Mouse (Mus musculus): ENCODE results near the gene Zfp831. TPM values are rescaled to one million over a fixed set of nuclear protein-coding genes. Genes with fewer than 3 reads are reported as not detected.

The Zfp831 gene
- total RNA-seq, 2 experiments from 2014 or later = 0.02 TPM; not detected in 1

GRCm38 (mm10) chr2:174710185-174710584 is 66.9 kb downstream of the Zfp831 start:
- no peak for DNase-seq
- intact Hi-C loops (cut with DNase I; ENCODE audit: low total_unique reads) = no loop called here

- DNase-seq = no peak
- intact Hi-C loops (cut with DNase I; ENCODE audit: low total_unique reads) = no loop called here
Measured at GRCm38 (mm10) chr2:174712043-174712442, 68.7 kb downstream of the Zfp831 start.

GRCm38 (mm10) chr2:174715938-174716337 is 72.6 kb downstream of the Zfp831 start:
- intact Hi-C loops (cut with DNase I; ENCODE audit: low total_unique reads) = no loop called here

GRCm38 (mm10) chr2:174717857-174718256 is 74.5 kb downstream of the Zfp831 start:
- DNase-seq = no peak
- intact Hi-C loops (cut with DNase I; ENCODE audit: low total_unique reads) = no loop called here

More at GRCm38 (mm10) chr2:174715938-174716337, 72.6 kb downstream of the Zfp831 start:
- DNase-seq = no peak

DNA sequence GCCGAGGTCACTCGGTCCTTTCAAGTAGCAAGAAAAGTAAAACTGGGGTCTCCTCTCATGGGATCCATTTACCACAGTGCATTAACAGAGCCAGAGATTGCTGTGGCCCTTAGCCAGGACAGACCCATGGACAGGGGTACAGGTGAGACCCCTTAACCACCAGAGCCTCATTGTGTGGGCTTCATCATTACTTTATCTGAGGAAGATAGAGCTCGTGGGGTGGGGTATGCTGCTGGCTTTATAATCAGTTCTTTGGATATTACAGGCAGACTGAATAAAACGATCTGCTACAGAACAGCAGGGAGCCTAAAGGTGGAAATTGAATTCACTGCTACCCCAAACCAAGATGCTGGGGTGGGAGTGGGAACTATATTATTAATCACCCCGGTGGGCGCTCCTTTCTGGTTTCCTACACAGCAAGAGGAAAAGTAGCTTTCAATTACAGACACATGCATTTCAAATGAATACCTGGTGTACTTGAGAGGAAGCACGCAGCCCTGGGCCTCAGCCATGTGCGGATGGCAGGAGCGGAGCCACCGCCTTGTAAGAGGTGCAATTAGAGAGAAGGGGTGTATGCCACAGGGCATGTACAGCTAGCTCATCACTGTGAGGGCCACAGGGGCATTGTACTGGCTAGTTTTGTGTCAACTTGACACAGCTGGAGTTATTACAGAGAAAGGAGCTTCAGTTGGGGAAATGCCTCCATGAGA is 83.9 kb downstream of the Zfp831 start:
- no peak for DNase-seq
- intact Hi-C loops (cut with DNase I; ENCODE audit: low total_unique reads) = no loop called here

DNA sequence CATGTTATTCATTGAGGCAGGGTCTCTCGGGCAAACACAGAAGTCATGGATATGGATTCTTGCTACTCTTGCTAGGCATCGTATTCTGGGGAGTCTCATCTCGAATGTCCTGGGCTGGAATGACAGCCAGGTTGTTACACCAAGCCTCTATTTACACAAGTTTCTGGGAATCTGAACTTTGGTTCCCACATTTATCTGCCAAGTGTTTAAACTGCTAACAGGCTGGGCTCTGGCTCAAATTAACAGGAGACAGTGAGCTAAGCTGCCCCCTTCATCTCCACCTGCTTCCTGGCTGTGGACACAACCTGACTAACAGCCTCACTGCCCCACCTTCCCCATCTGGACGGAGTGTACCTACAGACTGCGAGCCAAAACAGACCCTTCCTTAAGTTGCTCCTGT is 88.6 kb downstream of the Zfp831 start:
- intact Hi-C loops (cut with DNase I; ENCODE audit: low total_unique reads) = no loop called here
- DNase-seq = no peak

DNA sequence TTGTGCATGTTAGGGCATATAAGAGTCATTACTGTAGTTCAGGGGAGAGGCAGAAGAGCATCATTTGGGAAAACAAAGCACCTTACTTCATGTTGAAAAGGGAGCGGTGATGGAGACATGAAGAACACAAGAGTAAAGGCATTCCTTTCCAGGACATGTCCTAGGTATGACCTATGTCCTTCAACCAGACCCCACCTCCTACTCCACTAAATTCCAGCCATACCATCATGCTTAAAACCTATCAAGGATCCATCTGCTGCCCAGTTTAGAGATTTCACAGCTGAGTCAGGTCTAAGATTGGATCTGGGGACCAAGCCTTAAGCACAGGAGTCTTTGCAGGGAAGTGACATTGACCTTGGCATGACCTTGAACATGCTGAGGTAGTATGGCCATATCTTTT is 91.9 kb downstream of the Zfp831 start:
- no peak for DNase-seq

DNA sequence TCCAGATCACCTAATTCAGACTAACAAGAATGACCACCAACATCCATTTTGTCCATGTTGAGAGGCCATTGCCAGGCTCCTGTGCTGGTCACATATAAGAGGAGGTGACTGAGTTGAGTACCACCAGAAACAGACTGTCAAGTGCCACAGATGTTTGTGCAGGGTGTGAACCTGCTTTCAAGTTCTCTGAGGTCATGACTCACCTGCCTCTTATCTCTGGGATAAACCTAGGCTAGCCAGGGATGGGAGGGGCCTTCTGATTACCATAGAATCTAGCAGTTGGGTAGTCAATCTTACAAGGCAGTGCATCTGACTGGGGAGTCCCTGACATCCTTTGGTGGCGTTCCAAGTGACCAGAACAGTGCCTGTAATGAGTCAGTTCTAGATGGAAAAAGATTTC is 103.8 kb downstream of the Zfp831 start:
- no peak for DNase-seq
- intact Hi-C loops (cut with DNase I; ENCODE audit: low total_unique reads) = no loop called here

More for the DNA sequence above, 91.9 kb downstream of the Zfp831 start:
- intact Hi-C loops (cut with DNase I; ENCODE audit: low total_unique reads) = no loop called here

GRCm38 (mm10) chr2:174748381-174748780 is 105.0 kb downstream of the Zfp831 start:
- no peak for DNase-seq
- intact Hi-C loops (cut with DNase I; ENCODE audit: low total_unique reads) = no loop called here

DNA sequence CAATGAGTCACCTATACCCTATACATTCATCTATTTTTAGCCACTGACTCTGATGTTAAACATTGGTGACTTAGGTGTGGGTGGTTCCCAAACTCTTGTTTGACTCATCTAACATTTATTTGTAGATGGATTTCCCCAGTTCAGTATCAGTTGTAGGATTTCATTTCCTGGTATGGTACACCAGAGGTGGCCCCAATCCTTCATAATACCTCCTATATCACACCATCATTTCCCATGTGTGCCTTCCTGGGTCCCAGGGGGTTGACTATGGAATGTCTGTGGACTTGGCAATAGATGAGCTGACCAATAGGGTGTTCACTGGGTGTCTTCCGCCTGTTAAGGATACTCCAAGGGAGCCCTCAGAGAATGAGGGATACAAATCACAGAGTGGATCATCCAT is 109.9 kb downstream of the Zfp831 start:
- DNase-seq = no peak
- intact Hi-C loops (cut with DNase I; ENCODE audit: low total_unique reads) = no loop called here

- intact Hi-C loops (cut with DNase I; ENCODE audit: low total_unique reads) = no loop called here
- DNase-seq = no peak
Measured at GRCm38 (mm10) chr2:174754231-174754630, 110.9 kb downstream of the Zfp831 start.

DNA sequence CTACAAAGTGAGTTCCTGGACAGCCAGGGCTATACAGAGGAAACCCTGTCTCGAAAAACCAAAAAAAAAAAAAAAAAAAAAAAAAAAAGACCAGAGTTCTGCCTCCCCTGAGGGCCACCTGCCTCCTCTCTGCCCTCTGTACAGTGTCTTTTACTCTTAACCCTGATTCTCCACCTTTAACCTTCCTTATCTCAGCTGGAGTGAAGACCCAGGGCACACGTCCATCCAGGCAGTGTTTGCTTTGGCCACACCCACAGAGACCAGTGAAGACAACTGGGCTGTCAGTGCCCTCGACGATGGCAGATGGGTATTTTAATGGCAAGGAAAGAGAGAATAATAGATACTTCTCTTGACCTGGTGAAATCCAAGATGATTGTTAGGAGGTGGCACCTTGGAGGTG is 115.9 kb downstream of the Zfp831 start:
- intact Hi-C loops (cut with DNase I; ENCODE audit: low total_unique reads) = no loop called here

More for the DNA sequence above, 115.9 kb downstream of the Zfp831 start:
- no peak for DNase-seq

Other genes starting within 250 kb of the Zfp831 start
- gene Nelfcd, start 227.7 kb upstream of the Zfp831 start, total RNA-seq (2021) = 10 to 100 TPM; 28.5 to 29.4 TPM
- gene Ctsz, start 204.5 kb upstream of the Zfp831 start, total RNA-seq (2021) = 10 to 100 TPM; 35.9 to 46.1 TPM
- gene Tubb1, start 192.8 kb upstream of the Zfp831 start, total RNA-seq (2021) = under 1 TPM in 1 of 2 experiments, not detected in 1; 0.14 TPM
- gene Atp5e, start 179.4 kb upstream of the Zfp831 start, total RNA-seq (2021) = 1,000 to 10,000 TPM; 1,038 to 1,188 TPM
- gene Prelid3b, start 170.5 kb upstream of the Zfp831 start, total RNA-seq (2021) = 10 to 100 TPM; 54.1 to 62.6 TPM
- gene Edn3, start 117.1 kb downstream of the Zfp831 start, total RNA-seq (2021) = 1 to 10 TPM; 2.3 to 3.8 TPM

Measured in gastrocnemius, postnatal 14 days (tissue).